Mouse (Mus musculus) layer of hippocampus, adult 18-20 months (tissue): ENCODE measurements at regions not wholly inside any gene's neighbourhood (a gene's known extent, or its start where the extent isn't known, plus 50 kb on each side); places are given as distances from the start of the nearest gene placed in this dataset.

Experiments
- DNase-seq, 2 experiments: peaks; one replicate each; pipeline ENCODE4 v3.0.0; 2022; ENCODE audit warnings: low spot score in 2 of 2

- peak in 1 of 2 experiments; percentile 10 for DNase-seq
Observed at GRCm38 (mm10) chr3:148559752-148560460, 430.4 kb downstream of the Adgrl2 start.

GRCm38 (mm10) chr3:148558592-148559157 lies 431.7 kb downstream of the Adgrl2 start:
- DNase-seq, result no peak

GRCm38 (mm10) chr3:148555324-148555723 lies 435.0 kb downstream of the Adgrl2 start:
- DNase-seq, result no peak

- no peak for DNase-seq
Observed at GRCm38 (mm10) chr3:148550716-148551115, 439.6 kb downstream of the Adgrl2 start.

- no peak for DNase-seq
Observed at GRCm38 (mm10) chr3:148544929-148545328, 445.4 kb downstream of the Adgrl2 start.

GRCm38 (mm10) chr3:148542217-148542616 lies 448.1 kb downstream of the Adgrl2 start:
- no peak for DNase-seq

GRCm38 (mm10) chr3:148537669-148538271 lies 452.6 kb downstream of the Adgrl2 start:
- no peak for DNase-seq

- DNase-seq, result no peak
Observed at GRCm38 (mm10) chr3:148529893-148530292, 460.5 kb downstream of the Adgrl2 start.

GRCm38 (mm10) chr3:148510381-148510780 lies 480.0 kb downstream of the Adgrl2 start:
- DNase-seq, result no peak

- no peak for DNase-seq
Observed at GRCm38 (mm10) chr3:148504928-148505327, 485.4 kb downstream of the Adgrl2 start.

- no peak for DNase-seq
Observed at GRCm38 (mm10) chr3:148503432-148503831, 486.9 kb downstream of the Adgrl2 start.

- DNase-seq, result no peak
Observed at GRCm38 (mm10) chr3:148501801-148502200, 488.6 kb downstream of the Adgrl2 start.

GRCm38 (mm10) chr3:148496672-148497071 lies 493.7 kb downstream of the Adgrl2 start:
- no peak for DNase-seq

GRCm38 (mm10) chr3:148491287-148491686 lies 499.1 kb downstream of the Adgrl2 start:
- no peak for DNase-seq

GRCm38 (mm10) chr3:148489201-148489600 lies 501.2 kb downstream of the Adgrl2 start:
- DNase-seq, result no peak

- no peak for DNase-seq
Observed at GRCm38 (mm10) chr3:148487949-148488348, 502.4 kb downstream of the Adgrl2 start.

GRCm38 (mm10) chr3:148475862-148476261 lies 514.5 kb downstream of the Adgrl2 start:
- DNase-seq, result no peak

GRCm38 (mm10) chr3:148472943-148473444 lies 517.4 kb downstream of the Adgrl2 start:
- no peak for DNase-seq

GRCm38 (mm10) chr3:148465456-148465855 lies 524.9 kb downstream of the Adgrl2 start:
- no peak for DNase-seq

GRCm38 (mm10) chr3:148462791-148463190 lies 527.6 kb downstream of the Adgrl2 start:
- peak; percentile 21 to 58 for DNase-seq

- DNase-seq, result no peak
Observed at GRCm38 (mm10) chr3:148448888-148449287, 541.5 kb downstream of the Adgrl2 start.

- DNase-seq, result no peak
Observed at GRCm38 (mm10) chr3:148448465-148448864, 541.9 kb downstream of the Adgrl2 start.
